14 mouse cellular contexts compared by ENCODE assay signal in genomic region chr7:102035534-102035933, GRCm38 (mm10). TPM values are rescaled to one million over a fixed set of nuclear protein-coding genes. Genes with fewer than 3 reads are reported as not detected.
DNase-seq lines count a peak whose midpoint lies in the region.
"Had no signal": no experiment of that assay in that cellular context is flagged by ENCODE, and none has a peak within 500 bp of the region (broad histone marks: within the 10 kb centered on the region; RNA-seq: fewer than 3 reads in every experiment).

No protein-coding gene starts in this region.

- peak; percentile 51 to 53 for DNase-seq in left cerebral cortex, postnatal 14 days (ENCODE audit: low spot score in 2 of 2)
- DNase-seq in left cerebral cortex, postnatal 10 days (ENCODE audit: extremely low spot score in 1 of 2, low spot score in 2 of 2): no peak
- DNase-seq in right cerebral cortex, postnatal 10 days (ENCODE audit: low spot score in 2 of 2): peak; percentile 55 to 70
- no peak for DNase-seq in right cerebral cortex, adult 2 months (ENCODE audit: low spot score in 2 of 2)
- peak; percentile 31 for DNase-seq in fat pad, adult 2 months (ENCODE audit: extremely low read depth, low read depth, low spot score)
- no peak for DNase-seq in liver
- DNase-seq: adrenal gland, adult 8-10 months; adrenal gland, postnatal 36 days; cerebellum, adult 11-12 months; cerebellum, adult 2 months; embryo, embryonic 11 days; forebrain, postnatal 0 days had no signal

- intact Hi-C loops in left cerebral cortex, postnatal 14 days (cut with DNase I): no loop called here
- intact Hi-C loops in left cerebral cortex, postnatal 10 days (cut with DNase I): no loop called here

RNA-seq across cellular contexts. Expression of gene Il18bp, which starts 17.0 kb away (rescaled TPM):
- total RNA-seq in left cerebral cortex, postnatal 14 days (2021): 1 to 10 TPM; 7.7 to 8.0 TPM
- 10 to 100 TPM in 1 of 2 experiments, 1 to 10 TPM in 1; 8.6 to 10.1 TPM for total RNA-seq in left cerebral cortex, postnatal 10 days (2021)

RNA-seq across cellular contexts. Expression of gene Rnf121, which starts 29.7 kb away (rescaled TPM):
- 10 to 100 TPM; 38.4 to 49.9 TPM for total RNA-seq in left cerebral cortex, postnatal 14 days (2021)
- 10 to 100 TPM; 39.1 to 44.4 TPM for total RNA-seq in left cerebral cortex, postnatal 10 days (2021)

RNA-seq across cellular contexts. Expression of gene Xndc1, which starts 29.8 kb away (rescaled TPM):
- 10 to 100 TPM; 20.4 to 22.5 TPM for total RNA-seq in left cerebral cortex, postnatal 14 days (2021)
- 10 to 100 TPM; 24.6 to 25.0 TPM for total RNA-seq in left cerebral cortex, postnatal 10 days (2021)

RNA-seq across cellular contexts. Expression of gene Xntrpc, which starts 30.0 kb away (rescaled TPM):
- 1 to 10 TPM; 1.4 to 1.8 TPM for total RNA-seq in left cerebral cortex, postnatal 14 days (2021)
- total RNA-seq in left cerebral cortex, postnatal 10 days (2021): 1 to 10 TPM; 1.1 to 1.8 TPM

RNA-seq across cellular contexts. Expression of gene Trpc2, which starts 47.4 kb away (rescaled TPM):
- total RNA-seq in left cerebral cortex, postnatal 14 days (2021): under 1 TPM; 0.74 to 0.77 TPM
- total RNA-seq in left cerebral cortex, postnatal 10 days (2021): under 1 TPM in 1 of 2 experiments, not detected in 1; 0.73 TPM
- total RNA-seq: adrenal gland, adult 18-20 months; adrenal gland, postnatal 14 days had no signal

Comparison
In these comparisons a context has a peak if more than half of its experiments do, and no peak if none do; other contexts are left out.
1. DNase-seq: peak in left cerebral cortex, postnatal 14 days (2 of 2), right cerebral cortex, postnatal 10 days (2 of 2) and fat pad, adult 2 months (single experiment); none in left cerebral cortex, postnatal 10 days (0 of 2), right cerebral cortex, adult 2 months (0 of 2) and liver (single experiment).